Mouse (Mus musculus) neural tube, embryonic 12.5 days (tissue): ENCODE data around the gene Gjb5. TPM values are rescaled to one million over a fixed set of nuclear protein-coding genes. Genes with fewer than 3 reads are reported as not detected.

Experiments used
- ATAC-seq: fragments of 200-750 bp; cut with Nextera tagmentation; 2 replicates; pipeline ENCODE4 v1.8.0; 2017; ENCODE audit warnings: low read depth, mild to moderate bottlenecking, moderate TSS enrichment, moderate library complexity; ENCODE audit not compliant: low FRiP score
- H3K27ac ChIP-seq: fragments of 300-500 bp; sonication (generic); 2 replicates; pipeline ENCODE4 v1.5.1; 2016
- H3K27me3 ChIP-seq: fragments of 300-500 bp; sonication (generic); replicated peaks from 2 replicates; pipeline ENCODE4 v1.6.1; 2016; ENCODE audit warnings: mild to moderate bottlenecking
- H3K36me3 ChIP-seq: fragments of 300-500 bp; sonication (generic); 2 replicates; pipeline ENCODE4 v1.6.1; 2016; ENCODE audit warnings: mild to moderate bottlenecking
- H3K4me1 ChIP-seq: fragments of 300-500 bp; sonication (generic); 2 replicates; pipeline ENCODE4 v1.6.1; 2016
- H3K4me2 ChIP-seq: fragments of 300-500 bp; sonication (generic); replicated peaks from 2 replicates; pipeline ENCODE4 v1.6.1; 2016; ENCODE audit warnings: mild to moderate bottlenecking
- H3K4me3 ChIP-seq: fragments of 300-500 bp; sonication (generic); 2 replicates; pipeline ENCODE4 v1.5.1; 2016
- H3K9ac ChIP-seq: fragments of 300-500 bp; sonication (generic); 2 replicates; pipeline ENCODE4 v1.6.1; 2016; ENCODE audit warnings: mild to moderate bottlenecking
- H3K9me3 ChIP-seq: fragments of 300-500 bp; sonication (generic); 2 replicates; pipeline ENCODE4 v1.6.1; 2016; ENCODE audit warnings: mild to moderate bottlenecking
- WGBS: fragments of 180-500 bp; shearing (Covaris S2); methylation state at CpG from one replicate; pipeline ENCODE4 v1.1.7; 2016; 5-methylcytosine and 5-hydroxymethylcytosine counted together
- polyA plus RNA-seq: library from polyadenylated mRNA; unstranded; fragments of >200 nt; fragmentation: Nextera tagmentation; extraction: Ambion mirVana; gene quantifications from 2 replicates; pipeline ENCODE4 v1.2.1, GENCODE M21; 2016

Gjb5 gene
- polyA plus RNA-seq, 1 experiment from 2014 or later: 0.43 TPM

DNA sequence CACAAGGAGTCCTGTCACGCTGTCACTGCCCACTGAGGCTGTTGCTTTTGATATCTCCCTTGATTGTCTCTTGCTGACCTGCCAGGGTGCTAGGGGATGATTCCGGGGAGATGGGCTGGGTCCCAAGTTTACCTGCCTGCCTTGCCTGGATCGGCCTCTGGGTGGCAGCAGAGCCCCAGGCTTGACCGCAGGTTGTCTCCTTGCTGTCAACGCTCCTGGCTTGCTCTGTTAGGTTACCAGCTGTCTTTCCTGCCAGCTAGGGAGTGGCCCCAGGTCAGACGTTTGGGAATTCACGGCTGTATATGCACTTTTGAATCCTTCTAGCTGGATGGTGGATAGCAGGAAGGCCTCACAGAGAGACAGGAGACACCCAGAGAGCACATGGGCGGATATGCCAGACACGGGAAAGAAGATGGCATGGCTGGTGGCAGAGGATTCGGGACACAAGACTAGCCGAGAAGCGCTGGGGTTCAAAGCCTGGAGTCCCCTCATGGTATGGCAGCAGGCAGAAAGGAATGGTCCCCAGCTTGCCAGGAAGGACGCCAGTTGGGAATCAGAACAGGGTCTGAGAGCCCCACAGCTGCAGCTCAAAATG lies 10.5 kb upstream of the Gjb5 start:
- no peaks in the 10 kb centered on the region for H3K9me3 ChIP-seq
- no peak overlapping the region for H3K4me2 ChIP-seq
- WGBS: 36% methylated on average over 13 of the region's 13 CpGs
- no peak overlapping the region for H3K27ac ChIP-seq
- H3K27me3 ChIP-seq: no peaks in the 10 kb centered on the region
- H3K4me1 ChIP-seq: peaks cover 15% of the 10 kb centered on the region
- peak; percentile 41; the same call in 1 of the 2 replicates for ATAC-seq
- no peak overlapping the region for H3K4me3 ChIP-seq
- H3K36me3 ChIP-seq: no peaks in the 10 kb centered on the region
- no peak overlapping the region for H3K9ac ChIP-seq

DNA sequence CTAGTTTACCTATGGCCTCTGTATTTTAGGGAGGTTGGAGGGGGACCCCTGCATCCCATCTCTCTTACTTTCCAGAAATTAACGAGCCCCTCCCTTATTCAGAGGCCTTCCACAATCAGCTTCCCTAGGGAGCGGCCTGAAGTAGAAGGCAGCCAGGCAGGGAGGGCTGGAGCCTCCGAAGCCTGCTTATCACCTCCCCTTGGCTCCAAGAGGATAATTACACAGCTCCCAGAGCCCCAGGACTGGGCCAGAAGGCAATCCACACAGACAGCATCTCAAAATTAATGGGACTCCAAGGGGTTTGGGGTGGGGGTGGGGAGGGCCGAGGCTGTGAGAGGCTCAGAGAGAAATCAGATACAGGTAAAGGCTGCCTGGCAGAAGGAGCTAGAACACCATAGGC lies 7.9 kb upstream of the Gjb5 start:
- WGBS: 21% methylated on average over 4 of the region's 4 CpGs
- Histone ChIP-seq H3K36me3 (no peaks in the 10 kb centered on the region), H3K4me3 (no peak overlapping the region), H3K4me2 (no peak overlapping the region), H3K27ac (peak overlapping the region; percentile 4; the same call in 1 of the 2 replicates), H3K27me3 (no peaks in the 10 kb centered on the region), H3K9ac (no peak overlapping the region), H3K9me3 (no peaks in the 10 kb centered on the region), H3K4me1 (peaks cover 14% of the 10 kb centered on the region)
- ATAC-seq: no peak

- Histone ChIP-seq H3K9me3 (no peaks in the 10 kb centered on the region), H3K27me3 (no peaks in the 10 kb centered on the region), H3K27ac (peak overlapping the region; percentile 4; the same call in 1 of the 2 replicates), H3K4me1 (peaks cover 14% of the 10 kb centered on the region), H3K4me3 (no peak overlapping the region), H3K36me3 (no peaks in the 10 kb centered on the region), H3K9ac (no peak overlapping the region), H3K4me2 (no peak overlapping the region)
- 15% methylated on average over 5 of the region's 5 CpGs for WGBS
- no peak for ATAC-seq
These were observed 7.5 kb upstream of the Gjb5 start for GRCm38 (mm10) chr4:127365433-127365832.

DNA sequence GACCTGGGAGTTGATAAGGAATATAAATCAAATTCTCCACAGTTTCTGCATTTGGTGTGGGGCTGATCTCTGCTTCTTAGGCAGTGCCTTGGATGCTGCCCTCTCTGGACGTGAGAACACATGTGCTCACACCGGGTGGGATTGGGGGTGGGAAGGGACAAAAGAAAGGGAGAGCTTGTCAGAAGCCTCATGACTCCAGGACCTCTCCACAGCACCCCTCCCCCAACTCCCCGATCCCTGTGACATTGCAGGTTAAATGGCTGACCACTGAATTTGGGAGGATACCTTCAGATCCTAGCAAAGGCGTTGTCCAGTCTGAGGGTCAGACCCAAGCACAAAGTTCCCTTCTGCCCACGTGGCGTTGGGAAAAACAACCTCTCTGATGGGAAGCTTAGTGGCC lies 6.5 kb upstream of the Gjb5 start:
- no peaks in the 10 kb centered on the region for H3K9me3 ChIP-seq
- H3K27ac ChIP-seq: no peak overlapping the region
- H3K4me1 ChIP-seq: peaks cover 14% of the 10 kb centered on the region
- no peak overlapping the region for H3K9ac ChIP-seq
- WGBS: 63% methylated on average over 6 of the region's 6 CpGs
- no peaks in the 10 kb centered on the region for H3K27me3 ChIP-seq
- H3K4me3 ChIP-seq: no peak overlapping the region
- no peak overlapping the region for H3K4me2 ChIP-seq
- no peaks in the 10 kb centered on the region for H3K36me3 ChIP-seq
- ATAC-seq: no peak

DNA sequence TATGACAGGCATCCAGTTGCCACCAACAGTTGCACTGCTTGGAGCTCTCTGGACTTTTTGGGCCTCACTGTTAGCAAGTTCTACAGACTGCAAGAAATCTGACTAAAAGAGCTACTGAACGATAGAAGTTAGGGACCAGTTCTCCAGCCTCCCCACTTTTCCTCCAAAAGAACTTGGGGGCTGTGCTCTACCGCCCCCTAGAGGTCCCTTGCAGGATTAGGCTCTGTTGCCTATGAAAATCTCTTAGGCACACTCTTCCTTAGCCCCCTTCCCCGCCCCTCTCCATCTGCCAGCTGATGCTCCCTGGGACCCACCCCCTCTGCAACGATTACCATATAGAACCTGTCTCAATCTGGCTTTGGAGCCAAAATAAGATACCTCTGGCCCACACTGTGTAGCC lies 5.3 kb upstream of the Gjb5 start:
- ATAC-seq: no peak
- H3K27me3 ChIP-seq: no peaks in the 10 kb centered on the region
- peaks cover 14% of the 10 kb centered on the region; the same call in 1 of the 2 replicates for H3K4me1 ChIP-seq

GRCm38 (mm10) chr4:127362520-127362919 lies 4.5 kb upstream of the Gjb5 start:
- no peaks in the 10 kb centered on the region for H3K36me3 ChIP-seq
- 83% methylated on average over 3 of the region's 3 CpGs for WGBS
- ATAC-seq: no peak
- no peaks in the 10 kb centered on the region for H3K27me3 ChIP-seq
- peaks cover 14% of the 10 kb centered on the region; the same call in 1 of the 2 replicates for H3K4me1 ChIP-seq
- no peak overlapping the region for H3K4me2 ChIP-seq
- no peaks in the 10 kb centered on the region for H3K9me3 ChIP-seq
- no peak overlapping the region for H3K27ac ChIP-seq
- H3K4me3 ChIP-seq: no peak overlapping the region
- no peak overlapping the region for H3K9ac ChIP-seq

More for the DNA sequence above, 5.3 kb upstream of the Gjb5 start:
- H3K4me2 ChIP-seq: no peak overlapping the region
- no peak overlapping the region for H3K9ac ChIP-seq
- H3K36me3 ChIP-seq: no peaks in the 10 kb centered on the region
- no peak overlapping the region for H3K4me3 ChIP-seq
- no peaks in the 10 kb centered on the region for H3K9me3 ChIP-seq
- WGBS: 60% methylated on average over 4 of the region's 4 CpGs
- no peak overlapping the region for H3K27ac ChIP-seq

GRCm38 (mm10) chr4:127354506-127355485 lies 3.2 kb downstream of the Gjb5 start:
- ATAC-seq: no peak
- Histone ChIP-seq H3K9me3 (no peaks in the 10 kb centered on the region), H3K4me1 (no peaks in the 10 kb centered on the region), H3K27me3 (no peaks in the 10 kb centered on the region), H3K9ac (no peak overlapping the region), H3K4me3 (no peak overlapping the region), H3K4me2 (no peak overlapping the region), H3K36me3 (no peaks in the 10 kb centered on the region), H3K27ac (no peak overlapping the region)
- 78% methylated on average over 15 of the region's 15 CpGs for WGBS

DNA sequence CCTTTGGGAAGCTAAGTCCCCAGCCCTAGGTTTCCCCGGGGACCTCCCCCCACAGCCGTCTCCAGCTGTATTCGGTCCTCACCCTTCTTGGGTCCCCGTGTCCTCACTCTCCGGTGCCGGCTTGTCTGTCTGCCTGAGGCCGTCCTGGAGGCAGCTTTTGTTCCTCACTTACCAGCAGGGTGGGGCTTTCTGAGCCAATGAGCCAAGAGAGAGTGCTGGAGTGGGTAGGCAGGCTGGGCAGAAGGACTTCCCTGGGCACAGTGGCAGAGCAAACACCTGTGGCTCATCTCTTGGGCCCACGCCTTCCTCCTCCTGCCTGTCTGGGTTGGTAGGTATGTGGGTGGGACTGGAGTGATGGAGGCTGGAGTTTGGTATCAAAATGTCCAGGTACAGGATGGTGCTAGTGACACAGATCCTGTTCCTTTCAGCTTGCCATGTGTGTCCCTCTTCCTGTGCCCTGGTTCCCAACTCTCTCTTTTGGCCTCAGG lies 4.0 kb downstream of the Gjb5 start, which contains the start of gene Gjb4:
TSS of gene Gjb4 (minus strand) at position 131 of the 488 bp plus-strand sequence.
- H3K9me3 ChIP-seq: no peaks in the 10 kb centered on the region
- no peaks in the 10 kb centered on the region for H3K36me3 ChIP-seq
- H3K4me2 ChIP-seq: no peak within 1 kb of the TSS
- ATAC-seq: no peak
- no peak within 1 kb of the TSS for H3K9ac ChIP-seq
- H3K4me1 ChIP-seq: no peaks in the 10 kb centered on the region
- no peak within 1 kb of the TSS for H3K27ac ChIP-seq
- H3K27me3 ChIP-seq: no peaks in the 10 kb centered on the region
- no peak within 1 kb of the TSS for H3K4me3 ChIP-seq
- 57% methylated on average over 8 of the region's 8 CpGs for WGBS

DNA sequence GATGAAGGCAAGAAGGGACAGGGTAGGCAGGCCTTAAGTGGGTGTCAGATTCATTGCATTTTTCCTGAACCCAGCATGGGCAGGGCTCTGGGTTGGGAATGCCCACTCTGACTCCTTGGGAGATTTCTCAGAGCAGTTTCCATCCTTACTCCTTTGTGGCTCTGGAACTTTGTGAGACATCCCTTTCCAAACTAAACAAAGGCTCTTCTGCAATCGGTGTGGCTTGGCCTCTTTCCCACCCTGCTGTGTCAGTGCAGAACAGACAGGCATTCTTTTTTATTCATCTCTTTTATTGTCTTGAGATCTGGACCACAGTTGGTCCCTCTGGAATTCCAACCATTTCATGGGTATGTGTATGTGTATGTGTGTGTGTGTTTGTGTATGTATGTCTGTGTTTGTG lies 5.4 kb downstream of the Gjb5 start:
- WGBS: 24% methylated on average over 1 of the region's 1 CpGs
- Histone ChIP-seq H3K4me3 (no peak overlapping the region), H3K4me2 (no peak overlapping the region), H3K27ac (no peak overlapping the region), H3K27me3 (no peaks in the 10 kb centered on the region), H3K36me3 (no peaks in the 10 kb centered on the region), H3K9me3 (no peaks in the 10 kb centered on the region), H3K4me1 (no peaks in the 10 kb centered on the region), H3K9ac (no peak overlapping the region)
- ATAC-seq: no peak

DNA sequence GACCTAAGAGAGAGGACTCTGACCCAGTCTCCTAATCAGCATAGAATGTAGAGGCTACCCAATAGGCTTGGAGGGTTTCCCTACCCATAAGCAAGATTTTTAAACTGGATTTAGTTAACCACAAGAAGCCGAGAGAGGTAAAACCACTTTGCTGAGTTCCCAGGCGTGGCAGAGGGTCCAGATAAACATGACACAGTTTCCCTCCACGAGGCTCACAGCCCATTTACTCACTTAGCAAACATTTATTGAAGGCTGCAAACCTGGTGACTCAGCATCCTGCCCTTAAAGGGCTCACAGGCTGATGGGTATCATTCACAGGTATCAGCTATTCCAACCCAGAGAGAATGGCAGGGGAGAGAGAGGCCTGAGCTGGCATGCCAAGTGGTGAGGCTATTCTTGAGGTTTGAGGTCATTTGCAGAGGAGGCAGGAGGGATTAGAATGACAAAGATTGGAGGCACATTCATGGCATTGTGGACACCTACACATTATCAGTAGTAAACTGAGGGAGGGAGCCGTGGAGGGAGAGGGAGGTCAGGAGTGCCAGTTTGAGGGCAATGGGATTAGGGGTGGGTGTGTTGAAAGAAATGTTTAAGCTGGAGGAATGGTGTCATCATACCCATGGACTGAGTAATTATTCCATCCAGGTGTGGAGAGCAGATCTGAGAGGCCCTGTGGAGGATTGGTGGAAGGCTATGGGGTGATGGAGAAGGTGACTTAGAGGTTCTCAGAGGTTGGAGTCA lies 8.3 kb downstream of the Gjb5 start:
- ATAC-seq: no peak
- H3K4me2 ChIP-seq: no peak overlapping the region
- 67% methylated on average over 4 of the region's 4 CpGs for WGBS
- no peak overlapping the region for H3K27ac ChIP-seq
- H3K27me3 ChIP-seq: no peaks in the 10 kb centered on the region
- no peak overlapping the region for H3K4me3 ChIP-seq
- H3K36me3 ChIP-seq: no peaks in the 10 kb centered on the region
- H3K4me1 ChIP-seq: no peaks in the 10 kb centered on the region
- no peak overlapping the region for H3K9ac ChIP-seq
- no peaks in the 10 kb centered on the region for H3K9me3 ChIP-seq

DNA sequence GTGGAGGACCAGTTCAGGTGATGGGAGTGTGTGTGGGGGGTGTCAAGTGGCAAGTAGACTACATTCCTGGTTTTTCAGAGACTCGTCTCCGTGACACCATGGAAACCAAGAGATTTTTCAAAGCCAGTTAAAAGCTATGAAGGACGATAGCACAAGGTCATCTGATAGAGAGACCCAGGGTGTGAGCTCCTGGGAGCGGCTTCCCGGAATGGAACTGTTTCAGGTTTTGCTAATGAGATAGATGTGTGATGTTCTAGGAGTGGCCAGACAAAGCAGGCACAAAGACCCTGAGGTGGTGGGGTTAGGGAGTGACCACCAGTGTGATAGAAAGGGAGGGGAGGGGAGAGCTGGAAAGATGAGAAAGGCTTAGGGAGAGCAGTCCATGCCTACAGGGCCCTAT lies 13.0 kb downstream of the Gjb5 start:
- 84% methylated on average over 5 of the region's 5 CpGs for WGBS
- no peak overlapping the region for H3K4me2 ChIP-seq
- H3K27ac ChIP-seq: no peak overlapping the region
- no peaks in the 10 kb centered on the region for H3K27me3 ChIP-seq
- H3K36me3 ChIP-seq: no peaks in the 10 kb centered on the region
- no peaks in the 10 kb centered on the region for H3K9me3 ChIP-seq
- H3K9ac ChIP-seq: no peak overlapping the region
- no peak overlapping the region for H3K4me3 ChIP-seq
- no peaks in the 10 kb centered on the region for H3K4me1 ChIP-seq
- no peak for ATAC-seq

DNA sequence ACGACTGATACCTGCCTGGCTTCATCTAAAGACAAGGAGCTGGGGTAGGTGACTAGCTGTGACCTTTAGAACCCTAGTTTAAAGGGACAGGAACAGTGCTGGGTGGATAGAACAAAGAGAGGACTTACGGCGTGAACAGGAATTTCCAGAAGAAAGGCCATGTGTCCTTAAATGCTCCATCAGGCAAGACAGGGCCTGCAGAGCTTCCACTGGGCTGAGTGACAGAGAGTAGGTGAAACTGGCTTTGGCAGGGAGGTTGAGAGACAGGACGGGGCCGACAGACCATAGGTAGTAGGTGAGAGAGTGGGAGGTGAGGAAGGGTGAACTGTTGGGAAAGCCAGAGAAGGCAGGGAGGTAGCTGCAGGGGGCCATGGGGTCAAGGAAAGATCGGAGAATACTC lies 16.6 kb downstream of the Gjb5 start:
- no peak overlapping the region for H3K4me2 ChIP-seq
- H3K9me3 ChIP-seq: no peaks in the 10 kb centered on the region
- H3K4me3 ChIP-seq: no peak overlapping the region
- H3K4me1 ChIP-seq: no peaks in the 10 kb centered on the region
- no peaks in the 10 kb centered on the region for H3K27me3 ChIP-seq
- H3K27ac ChIP-seq: no peak overlapping the region
- ATAC-seq: no peak
- 68% methylated on average over 6 of the region's 6 CpGs for WGBS
- no peaks in the 10 kb centered on the region for H3K36me3 ChIP-seq
- H3K9ac ChIP-seq: no peak overlapping the region
